Mouse (Mus musculus): ENCODE measurements around the gene Tfpt. TPM values are rescaled to one million over a fixed set of nuclear protein-coding genes. Genes with fewer than 3 reads are reported as not detected.
"Not testable (repeated sequence)": the region's sequence is repeated elsewhere in the genome, so short reads cannot be mapped to it uniquely, and the experiment has no call there.

The Tfpt gene
- polyA plus RNA-seq, 1 experiment from 2014 or later: 22.4 TPM

- H3K9ac ChIP-seq (replicated peaks; ENCODE audit: low read depth, low read length): no peak overlapping the region
- no peaks in the 10 kb centered on the region for H3K4me1 ChIP-seq (ENCODE audit: control insufficient read depth, insufficient read depth, low read length)
- H3K9me3 ChIP-seq (ENCODE audit: control insufficient read depth, low read depth, low read length): no peaks in the 10 kb centered on the region
- no peaks in the 10 kb centered on the region for H3K36me3 ChIP-seq (ENCODE audit: control insufficient read depth, insufficient read depth, low read length)
- no peak overlapping the region for H3K4me2 ChIP-seq (replicated peaks; ENCODE audit: low read depth, low read length)
- no peaks in the 10 kb centered on the region for H3K27me3 ChIP-seq (ENCODE audit: control insufficient read depth, insufficient read depth, low read length)
- H3K27ac ChIP-seq (ENCODE audit: low read length): no peak overlapping the region
- H3K4me3 ChIP-seq (ENCODE audit: low read depth, low read length): no peak overlapping the region
- peak; percentile 80 for ATAC-seq (ENCODE audit: insufficient number of reproducible peaks, insufficient read depth, low FRiP score, low read depth)
- WGBS: 82% methylated on average over 13 of the region's 13 CpGs
Measured at GRCm38 (mm10) chr7:3611006-3611405, 18.7 kb downstream of the Tfpt start.

GRCm38 (mm10) chr7:3610437-3610836 is 19.3 kb downstream of the Tfpt start:
- H3K4me1 ChIP-seq (ENCODE audit: control insufficient read depth, insufficient read depth, low read length): no peaks in the 10 kb centered on the region
- ATAC-seq (ENCODE audit: insufficient number of reproducible peaks, insufficient read depth, low FRiP score, low read depth): no peak
- no peaks in the 10 kb centered on the region for H3K9me3 ChIP-seq (ENCODE audit: control insufficient read depth, low read depth, low read length)
- H3K27me3 ChIP-seq (ENCODE audit: control insufficient read depth, insufficient read depth, low read length): no peaks in the 10 kb centered on the region
- no peak overlapping the region for H3K4me2 ChIP-seq (replicated peaks; ENCODE audit: low read depth, low read length)
- H3K27ac ChIP-seq (ENCODE audit: low read length): no peak overlapping the region
- no peak overlapping the region for H3K9ac ChIP-seq (replicated peaks; ENCODE audit: low read depth, low read length)
- H3K4me3 ChIP-seq (ENCODE audit: low read depth, low read length): no peak overlapping the region
- no peaks in the 10 kb centered on the region for H3K36me3 ChIP-seq (ENCODE audit: control insufficient read depth, insufficient read depth, low read length)
- WGBS: 89% methylated on average over 3 of the region's 3 CpGs

DNA sequence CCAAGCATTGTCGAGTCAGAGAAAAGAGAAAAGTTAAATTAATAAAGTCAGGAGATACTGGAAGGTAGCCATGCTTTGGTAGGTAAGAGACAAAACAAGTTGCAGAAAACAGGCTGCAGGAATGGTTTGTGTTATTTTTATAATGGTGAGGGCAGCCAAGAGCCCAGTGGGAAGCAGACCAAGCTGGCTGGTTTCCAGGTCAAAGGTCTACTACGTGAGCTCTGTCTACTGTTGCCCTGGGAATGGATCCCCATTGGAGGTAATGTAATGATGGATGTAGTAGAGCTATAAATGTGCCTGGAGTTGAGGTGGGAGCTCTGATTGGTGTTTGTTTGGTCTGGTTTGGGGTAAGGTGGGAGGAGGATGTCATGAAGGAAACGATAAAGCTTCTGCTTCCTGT is 20.6 kb downstream of the Tfpt start:
- Histone ChIP-seq H3K27me3 (ENCODE audit: control insufficient read depth, insufficient read depth, low read length) (no peaks in the 10 kb centered on the region), H3K9me3 (ENCODE audit: control insufficient read depth, low read depth, low read length) (no peaks in the 10 kb centered on the region), H3K27ac (ENCODE audit: low read length) (no peak overlapping the region), H3K9ac (replicated peaks; ENCODE audit: low read depth, low read length) (no peak overlapping the region), H3K4me1 (ENCODE audit: control insufficient read depth, insufficient read depth, low read length) (no peaks in the 10 kb centered on the region), H3K4me2 (replicated peaks; ENCODE audit: low read depth, low read length) (no peak overlapping the region), H3K4me3 (ENCODE audit: low read depth, low read length) (no peak overlapping the region), H3K36me3 (ENCODE audit: control insufficient read depth, insufficient read depth, low read length) (no peaks in the 10 kb centered on the region)
- ATAC-seq (ENCODE audit: insufficient number of reproducible peaks, insufficient read depth, low FRiP score, low read depth): no peak
- WGBS: 54% methylated on average over 3 of the region's 3 CpGs

DNA sequence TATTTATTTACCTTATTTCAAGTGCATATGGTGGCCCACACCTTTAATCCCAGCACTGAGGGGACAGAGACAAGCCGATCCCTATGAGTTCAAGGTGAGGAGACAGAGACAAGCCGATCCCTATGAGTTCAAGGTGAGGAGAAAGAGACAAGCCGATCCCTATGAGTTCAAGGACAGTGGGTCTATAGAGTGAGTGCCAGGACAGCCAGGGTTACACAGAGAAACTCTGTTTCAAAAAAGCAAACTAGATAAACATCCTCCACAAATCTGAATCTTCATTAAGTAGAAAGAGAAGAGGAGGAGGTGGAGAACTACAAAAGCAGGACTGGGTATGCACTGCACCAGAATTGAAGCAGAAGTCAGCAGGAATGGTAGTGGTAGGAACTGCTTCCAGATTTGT is 21.1 kb downstream of the Tfpt start:
- Histone ChIP-seq H3K9me3 (ENCODE audit: control insufficient read depth, low read depth, low read length) (no peaks in the 10 kb centered on the region), H3K9ac (replicated peaks; ENCODE audit: low read depth, low read length) (no peak overlapping the region), H3K4me3 (ENCODE audit: low read depth, low read length) (no peak overlapping the region), H3K27ac (ENCODE audit: low read length) (no peak overlapping the region), H3K27me3 (ENCODE audit: control insufficient read depth, insufficient read depth, low read length) (no peaks in the 10 kb centered on the region), H3K4me1 (ENCODE audit: control insufficient read depth, insufficient read depth, low read length) (no peaks in the 10 kb centered on the region), H3K4me2 (replicated peaks; ENCODE audit: low read depth, low read length) (no peak overlapping the region), H3K36me3 (ENCODE audit: control insufficient read depth, insufficient read depth, low read length) (no peaks in the 10 kb centered on the region)
- no peak for ATAC-seq (ENCODE audit: insufficient number of reproducible peaks, insufficient read depth, low FRiP score, low read depth)
- 94% methylated on average over 3 of the region's 3 CpGs for WGBS

GRCm38 (mm10) chr7:3607391-3607790 is 22.3 kb downstream of the Tfpt start:
- H3K36me3 ChIP-seq (ENCODE audit: control insufficient read depth, insufficient read depth, low read length): no peaks in the 10 kb centered on the region
- no peaks in the 10 kb centered on the region for H3K9me3 ChIP-seq (ENCODE audit: control insufficient read depth, low read depth, low read length)
- no peaks in the 10 kb centered on the region for H3K27me3 ChIP-seq (ENCODE audit: control insufficient read depth, insufficient read depth, low read length)
- 81% methylated on average over 6 of the region's 6 CpGs for WGBS
- no peak for ATAC-seq (ENCODE audit: insufficient number of reproducible peaks, insufficient read depth, low FRiP score, low read depth)
- no peak overlapping the region for H3K9ac ChIP-seq (replicated peaks; ENCODE audit: low read depth, low read length)
- H3K27ac ChIP-seq (ENCODE audit: low read length): no peak overlapping the region
- no peak overlapping the region for H3K4me3 ChIP-seq (ENCODE audit: low read depth, low read length)
- H3K4me1 ChIP-seq (ENCODE audit: control insufficient read depth, insufficient read depth, low read length): no peaks in the 10 kb centered on the region
- H3K4me2 ChIP-seq (replicated peaks; ENCODE audit: low read depth, low read length): no peak overlapping the region

GRCm38 (mm10) chr7:3606798-3607197 is 22.9 kb downstream of the Tfpt start:
- H3K9ac ChIP-seq (replicated peaks; ENCODE audit: low read depth, low read length): no peak overlapping the region
- no peak overlapping the region for H3K4me2 ChIP-seq (replicated peaks; ENCODE audit: low read depth, low read length)
- no peaks in the 10 kb centered on the region for H3K27me3 ChIP-seq (ENCODE audit: control insufficient read depth, insufficient read depth, low read length)
- no peak overlapping the region for H3K27ac ChIP-seq (ENCODE audit: low read length)
- no peaks in the 10 kb centered on the region for H3K9me3 ChIP-seq (ENCODE audit: control insufficient read depth, low read depth, low read length)
- no peaks in the 10 kb centered on the region for H3K4me1 ChIP-seq (ENCODE audit: control insufficient read depth, insufficient read depth, low read length)
- H3K36me3 ChIP-seq (ENCODE audit: control insufficient read depth, insufficient read depth, low read length): no peaks in the 10 kb centered on the region
- WGBS: 23% methylated on average over 2 of the region's 2 CpGs
- ATAC-seq (ENCODE audit: insufficient number of reproducible peaks, insufficient read depth, low FRiP score, low read depth): 0 out of 2 replicates have a peak, but pooled peaks have one; percentile 54
- no peak overlapping the region for H3K4me3 ChIP-seq (ENCODE audit: low read depth, low read length)

DNA sequence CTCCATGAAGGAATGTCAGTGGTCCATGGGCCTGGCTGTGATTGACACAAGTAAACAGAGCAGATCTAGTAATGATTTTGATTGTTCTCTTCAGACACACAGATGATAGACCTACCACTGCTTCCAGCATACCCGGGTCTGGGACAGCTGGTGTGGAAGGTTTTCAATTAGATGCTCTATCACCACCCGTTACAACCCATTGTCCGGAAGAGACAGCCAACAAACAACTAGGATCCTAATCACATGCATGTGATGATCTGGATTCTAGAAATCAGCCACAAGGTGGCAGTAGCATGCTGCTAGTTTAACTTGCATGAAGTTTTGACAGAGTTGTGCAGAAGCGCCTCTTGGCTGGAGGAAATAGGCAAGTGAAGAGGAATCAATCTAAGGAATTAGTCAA is 28.6 kb downstream of the Tfpt start:
- no peaks in the 10 kb centered on the region for H3K4me1 ChIP-seq (ENCODE audit: control insufficient read depth, insufficient read depth, low read length)
- H3K9me3 ChIP-seq (ENCODE audit: control insufficient read depth, low read depth, low read length): no peaks in the 10 kb centered on the region
- no peak overlapping the region for H3K4me3 ChIP-seq (ENCODE audit: low read depth, low read length)
- no peak overlapping the region for H3K27ac ChIP-seq (ENCODE audit: low read length)
- no peak for ATAC-seq (ENCODE audit: insufficient number of reproducible peaks, insufficient read depth, low FRiP score, low read depth)
- WGBS: 16% methylated on average over 4 of the region's 4 CpGs
- no peak overlapping the region for H3K9ac ChIP-seq (replicated peaks; ENCODE audit: low read depth, low read length)
- H3K4me2 ChIP-seq (replicated peaks; ENCODE audit: low read depth, low read length): no peak overlapping the region
- no peaks in the 10 kb centered on the region for H3K27me3 ChIP-seq (ENCODE audit: control insufficient read depth, insufficient read depth, low read length)
- no peaks in the 10 kb centered on the region for H3K36me3 ChIP-seq (ENCODE audit: control insufficient read depth, insufficient read depth, low read length)

- H3K27me3 ChIP-seq (ENCODE audit: control insufficient read depth, insufficient read depth, low read length); H3K36me3 ChIP-seq (ENCODE audit: control insufficient read depth, insufficient read depth, low read length); H3K4me3 ChIP-seq (ENCODE audit: low read depth, low read length); H3K9ac ChIP-seq (replicated peaks; ENCODE audit: low read depth, low read length); H3K4me1 ChIP-seq (ENCODE audit: control insufficient read depth, insufficient read depth, low read length); H3K27ac ChIP-seq (ENCODE audit: low read length); H3K9me3 ChIP-seq (ENCODE audit: control insufficient read depth, low read depth, low read length); ATAC-seq (ENCODE audit: insufficient number of reproducible peaks, insufficient read depth, low FRiP score, low read depth); H3K4me2 ChIP-seq (replicated peaks; ENCODE audit: low read depth, low read length): not testable (repeated sequence)
- 62% methylated on average over 1 of the region's 1 CpGs for WGBS
Measured at GRCm38 (mm10) chr7:3597755-3598154, 32.0 kb downstream of the Tfpt start.

DNA sequence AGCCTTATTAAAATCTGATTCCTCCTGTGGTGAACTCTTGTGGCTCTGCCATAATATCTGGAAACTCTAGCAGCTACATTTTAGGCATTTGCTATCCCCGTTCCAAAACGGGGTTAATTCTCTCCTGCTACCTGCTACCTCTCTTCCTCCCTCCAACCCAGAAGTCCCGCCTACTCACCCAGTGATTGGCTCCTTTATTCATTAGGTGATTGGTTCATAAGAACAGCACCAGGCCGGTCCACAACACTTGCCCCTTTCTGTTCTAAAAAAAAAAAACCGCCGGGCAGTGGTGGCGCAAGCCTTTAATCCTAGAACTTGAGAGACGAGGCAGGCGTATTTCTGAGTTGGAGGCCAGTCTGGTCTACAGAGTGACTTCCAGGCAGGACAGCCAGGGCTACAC is 34.6 kb downstream of the Tfpt start:
- H3K27ac ChIP-seq (ENCODE audit: low read length): no peak overlapping the region
- no peak overlapping the region for H3K9ac ChIP-seq (replicated peaks; ENCODE audit: low read depth, low read length)
- 10% methylated on average over 9 of the region's 9 CpGs for WGBS
- H3K9me3 ChIP-seq (ENCODE audit: control insufficient read depth, low read depth, low read length): no peaks in the 10 kb centered on the region
- no peaks in the 10 kb centered on the region for H3K27me3 ChIP-seq (ENCODE audit: control insufficient read depth, insufficient read depth, low read length)
- no peaks in the 10 kb centered on the region for H3K36me3 ChIP-seq (ENCODE audit: control insufficient read depth, insufficient read depth, low read length)
- H3K4me2 ChIP-seq (replicated peaks; ENCODE audit: low read depth, low read length): no peak overlapping the region
- H3K4me1 ChIP-seq (ENCODE audit: control insufficient read depth, insufficient read depth, low read length): no peaks in the 10 kb centered on the region
- ATAC-seq (ENCODE audit: insufficient number of reproducible peaks, insufficient read depth, low FRiP score, low read depth): no peak
- H3K4me3 ChIP-seq (ENCODE audit: low read depth, low read length): no peak overlapping the region

All from stomach, embryonic 14.5 days (tissue).